Mouse (Mus musculus) heart, embryonic 15.5 days (tissue): ENCODE measurements at regions not wholly inside any gene's neighbourhood (a gene's known extent, or its start where the extent isn't known, plus 50 kb on each side); places are given as distances from the start of the nearest gene placed in this dataset.

Experiments
- ATAC-seq: fragments of 200-750 bp; cut with Nextera tagmentation; replicated peaks from 2 replicates; pipeline ENCODE4 v1.8.0; 2017; ENCODE audit warnings: low read depth, moderate TSS enrichment; ENCODE audit not compliant: insufficient number of reproducible peaks, insufficient read depth, low FRiP score
- H3K27ac ChIP-seq: fragments of 300-500 bp; sonication (generic); 2 replicates; pipeline ENCODE4 v1.5.1; 2015; ENCODE audit warnings: mild to moderate bottlenecking, inconsistent platforms
- H3K27me3 ChIP-seq: fragments of 300-500 bp; sonication (generic); 2 replicates; pipeline ENCODE4 v1.6.1; 2015; ENCODE audit warnings: inconsistent platforms
- H3K36me3 ChIP-seq: fragments of 300-500 bp; sonication (generic); 2 replicates; pipeline ENCODE4 v1.6.1; 2015; ENCODE audit warnings: mild to moderate bottlenecking, inconsistent platforms
- H3K4me1 ChIP-seq: fragments of 300-500 bp; sonication (generic); replicated peaks from 2 replicates; pipeline ENCODE4 v1.6.1; 2015; ENCODE audit warnings: inconsistent platforms
- H3K4me2 ChIP-seq: fragments of 300-500 bp; sonication (generic); 2 replicates; pipeline ENCODE4 v1.6.1; 2015; ENCODE audit warnings: inconsistent platforms, mild to moderate bottlenecking, moderate library complexity
- H3K4me3 ChIP-seq: fragments of 300-500 bp; sonication (generic); 2 replicates; pipeline ENCODE4 v1.5.1; 2015; ENCODE audit warnings: mild to moderate bottlenecking, inconsistent platforms
- H3K9ac ChIP-seq: fragments of 300-500 bp; sonication (generic); 2 replicates; pipeline ENCODE4 v1.6.1; 2015; ENCODE audit warnings: mild to moderate bottlenecking, inconsistent platforms
- H3K9me3 ChIP-seq: fragments of 300-500 bp; sonication (generic); replicated peaks from 2 replicates; pipeline ENCODE4 v1.6.1; 2016; ENCODE audit warnings: inconsistent platforms
- WGBS: fragments of 180-500 bp; shearing (Covaris S2); methylation state at CpG from one replicate; pipeline ENCODE4 v1.1.7; 2015; ENCODE audit warnings: mixed read lengths; 5-methylcytosine and 5-hydroxymethylcytosine counted together

DNA sequence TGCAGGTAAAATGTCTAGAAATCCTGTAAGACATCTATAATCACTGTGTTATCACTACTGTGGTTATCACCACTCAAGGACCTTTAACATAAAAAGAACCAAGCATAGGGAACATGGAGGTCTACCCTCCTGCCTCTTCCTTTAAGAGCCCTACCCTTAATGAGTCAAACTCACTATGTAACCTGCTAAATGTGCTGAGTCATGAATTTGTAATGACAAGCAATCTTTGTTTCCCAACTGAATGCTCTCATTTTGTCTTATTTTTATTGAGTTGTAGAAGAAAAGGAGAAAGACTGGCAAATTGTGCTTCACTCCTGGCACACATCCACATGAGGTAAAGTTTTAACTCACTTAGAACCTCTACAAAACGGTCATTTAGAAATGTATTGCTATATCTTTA, 301.8 kb upstream of the Rnf219 start:
- Histone ChIP-seq H3K27ac (no peak overlapping the region), H3K9me3 (no peaks in the 10 kb centered on the region), H3K4me2 (no peak overlapping the region), H3K27me3 (no peaks in the 10 kb centered on the region), H3K4me3 (no peak overlapping the region), H3K4me1 (no peaks in the 10 kb centered on the region), H3K9ac (no peak overlapping the region), H3K36me3 (no peaks in the 10 kb centered on the region)
- WGBS: 68% methylated on average over 1 of the region's 1 CpGs
- no peak for ATAC-seq

DNA sequence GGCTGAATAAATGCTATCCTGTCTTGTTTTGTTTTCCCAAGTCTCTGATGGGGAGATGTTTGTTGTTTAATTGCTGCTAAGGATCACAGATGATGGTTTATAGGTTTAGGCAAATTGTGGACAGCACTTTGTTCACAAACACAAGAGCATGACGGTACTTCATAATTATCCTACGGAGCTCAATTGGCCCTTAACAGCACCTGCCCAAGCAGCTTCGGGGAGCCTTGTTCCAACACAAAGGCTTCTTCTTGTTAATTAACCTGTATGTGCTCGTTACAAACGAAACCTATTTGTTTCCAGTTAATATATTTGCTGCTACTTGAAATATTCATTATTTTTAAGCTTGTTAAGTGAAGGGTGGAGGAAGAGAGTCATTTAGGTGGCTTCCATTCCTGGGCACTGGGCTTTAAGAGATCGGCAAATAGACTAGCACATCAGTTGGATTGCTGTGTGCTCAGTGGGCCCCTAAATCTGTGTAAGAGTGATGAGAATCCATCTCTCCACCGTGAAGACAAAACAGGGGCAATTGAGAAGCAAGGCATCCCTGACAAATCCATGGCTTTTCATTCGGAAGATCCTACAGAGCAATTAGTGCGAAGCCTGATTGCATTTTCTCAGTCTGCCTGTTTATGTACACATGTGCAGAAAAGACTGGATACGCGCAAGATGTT, 299.6 kb upstream of the Rnf219 start:
- H3K4me2 ChIP-seq: no peak overlapping the region
- H3K27me3 ChIP-seq: no peaks in the 10 kb centered on the region
- ATAC-seq: no peak
- H3K9me3 ChIP-seq: no peaks in the 10 kb centered on the region
- no peaks in the 10 kb centered on the region for H3K36me3 ChIP-seq
- no peak overlapping the region for H3K9ac ChIP-seq
- no peak overlapping the region for H3K4me3 ChIP-seq
- H3K27ac ChIP-seq: no peak overlapping the region
- WGBS: 86% methylated on average over 11 of the region's 11 CpGs
- H3K4me1 ChIP-seq: no peaks in the 10 kb centered on the region

DNA sequence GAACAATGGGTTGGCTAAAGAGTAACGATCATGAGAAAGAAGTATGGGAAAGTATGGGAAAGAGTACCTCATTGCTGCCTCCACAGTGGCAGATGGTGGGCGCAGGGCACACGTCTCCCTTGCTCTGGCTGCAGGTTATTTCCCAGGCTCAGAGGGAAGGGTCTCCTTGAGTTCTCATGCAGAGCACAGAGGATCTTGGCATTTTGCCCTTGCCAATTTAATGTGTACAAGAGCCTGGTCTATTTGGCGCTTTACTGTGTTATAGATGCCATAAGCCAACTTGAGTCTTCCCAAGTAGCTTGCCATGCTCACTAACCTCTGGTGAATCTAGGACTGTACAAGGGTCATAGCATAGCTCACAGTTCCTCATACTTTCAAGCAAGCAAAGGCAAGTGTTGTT, 296.7 kb upstream of the Rnf219 start:
- H3K27me3 ChIP-seq: no peaks in the 10 kb centered on the region
- H3K9ac ChIP-seq: no peak overlapping the region
- H3K36me3 ChIP-seq: no peaks in the 10 kb centered on the region
- no peaks in the 10 kb centered on the region for H3K9me3 ChIP-seq
- no peak for ATAC-seq
- no peak overlapping the region for H3K4me3 ChIP-seq
- no peaks in the 10 kb centered on the region for H3K4me1 ChIP-seq
- no peak overlapping the region for H3K4me2 ChIP-seq
- WGBS: 89% methylated on average over 4 of the region's 4 CpGs
- no peak overlapping the region for H3K27ac ChIP-seq

DNA sequence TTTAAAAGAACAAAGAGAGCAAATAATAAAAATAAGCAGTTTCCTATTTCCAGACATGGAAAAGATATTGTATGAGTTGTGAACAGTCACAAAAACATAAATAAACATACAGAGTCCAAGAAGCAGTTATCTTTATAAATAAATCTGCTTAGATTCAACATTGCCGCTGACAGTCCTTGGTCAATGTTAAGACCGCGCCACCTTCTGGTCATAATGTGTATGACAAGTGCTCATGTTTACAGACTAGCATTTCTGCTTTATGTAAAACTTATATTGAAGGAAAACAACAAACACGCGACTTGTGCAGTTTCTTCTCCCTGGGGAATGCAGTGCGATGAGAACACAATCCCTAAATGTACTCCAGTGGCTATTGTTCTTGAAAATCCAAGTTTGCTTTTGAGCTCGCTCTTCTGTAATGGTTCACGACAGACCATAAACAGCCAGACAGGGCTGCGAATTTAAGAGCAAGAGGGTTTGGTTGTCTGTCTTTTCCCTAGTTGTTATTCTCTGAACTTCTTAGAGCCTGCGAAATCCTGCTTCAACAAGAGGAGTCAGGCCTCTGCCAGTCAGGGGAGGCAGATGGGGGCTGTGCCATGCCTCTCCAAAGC, 291.6 kb upstream of the Rnf219 start:
- no peaks in the 10 kb centered on the region for H3K27me3 ChIP-seq
- H3K4me2 ChIP-seq: no peak overlapping the region
- H3K4me3 ChIP-seq: no peak overlapping the region
- 26% methylated on average over 10 of the region's 10 CpGs for WGBS
- no peaks in the 10 kb centered on the region for H3K36me3 ChIP-seq
- H3K27ac ChIP-seq: no peak overlapping the region
- no peak overlapping the region for H3K9ac ChIP-seq
- ATAC-seq: no peak
- H3K4me1 ChIP-seq: no peaks in the 10 kb centered on the region
- no peaks in the 10 kb centered on the region for H3K9me3 ChIP-seq

DNA sequence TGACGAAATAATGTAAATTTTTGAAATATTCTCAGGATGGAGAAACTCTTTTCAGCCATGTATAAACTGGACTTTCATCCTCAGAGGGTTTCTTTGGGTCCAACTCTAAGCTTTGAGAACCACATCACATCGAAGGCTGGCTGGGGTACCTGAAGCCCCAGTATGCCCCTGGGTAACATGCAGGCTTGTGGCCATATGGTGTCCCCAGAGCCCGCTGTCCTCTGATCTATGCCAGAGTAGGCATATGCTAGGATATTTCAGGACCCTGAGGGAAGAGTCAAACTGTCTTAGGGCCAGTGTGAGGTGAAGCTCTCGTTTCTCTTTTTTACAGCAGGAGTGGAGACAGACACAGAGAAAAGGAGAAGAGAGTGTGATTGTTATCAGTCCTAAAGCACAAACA, 289.6 kb upstream of the Rnf219 start:
- 73% methylated on average over 4 of the region's 4 CpGs for WGBS
- Histone ChIP-seq H3K4me3 (no peak overlapping the region), H3K9me3 (no peaks in the 10 kb centered on the region), H3K4me2 (no peak overlapping the region), H3K4me1 (no peaks in the 10 kb centered on the region), H3K36me3 (no peaks in the 10 kb centered on the region), H3K27ac (no peak overlapping the region), H3K27me3 (no peaks in the 10 kb centered on the region), H3K9ac (no peak overlapping the region)
- no peak for ATAC-seq

DNA sequence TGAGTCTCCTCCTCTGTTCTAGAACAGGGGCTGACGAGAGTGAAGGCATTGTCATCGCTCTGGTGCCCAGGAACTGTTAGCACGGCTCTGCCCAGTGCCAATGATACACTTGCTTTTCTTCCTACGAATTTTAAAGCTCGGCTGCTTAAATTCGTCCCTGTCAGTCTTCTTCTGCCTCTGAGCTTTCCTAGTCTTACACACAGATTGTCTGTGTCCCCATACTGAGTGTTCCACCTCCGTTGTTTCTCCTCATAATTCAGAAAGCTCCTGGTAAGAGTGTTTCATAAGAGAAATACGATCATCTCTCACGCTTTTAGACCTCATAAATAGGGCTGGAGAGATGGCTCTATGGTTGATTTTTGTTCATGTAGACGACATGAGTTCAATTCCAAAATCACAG, 282.9 kb upstream of the Rnf219 start:
- WGBS: 85% methylated on average over 10 of the region's 10 CpGs

DNA sequence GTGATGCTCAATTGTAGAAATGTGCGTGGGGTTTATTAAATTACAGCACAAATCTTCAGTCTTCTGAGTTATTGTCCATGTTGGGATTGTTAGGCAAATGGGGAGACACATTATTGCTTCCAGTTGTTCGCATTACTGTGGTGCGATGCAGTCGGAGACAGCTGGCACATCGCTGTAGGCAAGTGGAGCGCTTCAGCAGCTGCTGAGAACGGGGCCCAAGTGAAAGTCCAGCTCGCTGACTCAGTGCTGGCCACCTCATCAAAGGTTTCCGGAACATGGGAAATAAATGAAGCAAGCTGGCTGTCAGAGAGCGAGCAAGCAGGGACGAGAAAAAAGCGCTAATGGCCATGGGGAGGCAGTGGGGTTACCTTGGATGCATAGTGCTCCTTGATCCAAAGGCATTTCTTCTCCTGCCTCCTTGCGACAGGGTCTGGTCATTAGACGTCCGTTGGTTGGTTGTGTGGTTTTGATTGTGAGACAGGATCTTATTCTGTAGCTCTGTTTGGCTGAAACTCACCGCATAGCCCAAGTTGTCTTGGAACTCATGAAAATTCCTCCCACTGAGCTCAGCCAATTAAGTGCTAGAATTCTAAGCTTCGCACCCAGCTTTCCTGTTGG, 274.0 kb upstream of the Rnf219 start:
- Histone ChIP-seq H3K9ac (no peak overlapping the region), H3K4me1 (no peaks in the 10 kb centered on the region), H3K27me3 (no peaks in the 10 kb centered on the region), H3K27ac (no peak overlapping the region), H3K4me2 (no peak overlapping the region), H3K9me3 (no peaks in the 10 kb centered on the region), H3K36me3 (no peaks in the 10 kb centered on the region), H3K4me3 (no peak overlapping the region)
- no peak for ATAC-seq
- WGBS: 70% methylated on average over 17 of the region's 17 CpGs

More for the DNA sequence above, 282.9 kb upstream of the Rnf219 start:
- Histone ChIP-seq H3K36me3 (no peaks in the 10 kb centered on the region), H3K27ac (no peak overlapping the region), H3K9ac (no peak overlapping the region), H3K27me3 (no peaks in the 10 kb centered on the region), H3K9me3 (no peaks in the 10 kb centered on the region), H3K4me3 (no peak overlapping the region), H3K4me2 (no peak overlapping the region), H3K4me1 (no peaks in the 10 kb centered on the region)
- ATAC-seq: no peak

DNA sequence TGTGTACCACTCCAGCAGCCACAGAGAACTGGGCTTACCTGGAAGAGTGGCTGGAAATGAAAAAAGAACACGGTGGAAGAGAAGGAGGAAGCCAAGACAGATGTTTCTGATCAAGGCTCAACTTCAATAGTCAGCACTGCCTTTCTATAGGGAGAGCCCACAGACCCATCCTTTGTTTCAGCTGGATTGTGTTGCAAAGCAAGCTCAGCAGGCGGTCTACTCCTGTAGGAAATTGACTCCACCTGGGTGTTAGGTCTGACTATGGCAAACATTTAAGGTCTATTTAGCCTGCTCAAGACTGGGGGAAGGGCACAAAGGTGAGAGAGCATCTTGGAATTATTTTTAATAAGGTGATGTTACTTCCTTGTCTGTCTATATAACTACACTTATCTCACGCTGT, 266.9 kb upstream of the Rnf219 start:
- Histone ChIP-seq H3K4me2 (no peak overlapping the region), H3K27me3 (no peaks in the 10 kb centered on the region), H3K9ac (no peak overlapping the region), H3K9me3 (no peaks in the 10 kb centered on the region), H3K27ac (no peak overlapping the region), H3K36me3 (no peaks in the 10 kb centered on the region), H3K4me3 (no peak overlapping the region), H3K4me1 (no peaks in the 10 kb centered on the region)
- no peak for ATAC-seq
- 55% methylated on average over 3 of the region's 3 CpGs for WGBS

DNA sequence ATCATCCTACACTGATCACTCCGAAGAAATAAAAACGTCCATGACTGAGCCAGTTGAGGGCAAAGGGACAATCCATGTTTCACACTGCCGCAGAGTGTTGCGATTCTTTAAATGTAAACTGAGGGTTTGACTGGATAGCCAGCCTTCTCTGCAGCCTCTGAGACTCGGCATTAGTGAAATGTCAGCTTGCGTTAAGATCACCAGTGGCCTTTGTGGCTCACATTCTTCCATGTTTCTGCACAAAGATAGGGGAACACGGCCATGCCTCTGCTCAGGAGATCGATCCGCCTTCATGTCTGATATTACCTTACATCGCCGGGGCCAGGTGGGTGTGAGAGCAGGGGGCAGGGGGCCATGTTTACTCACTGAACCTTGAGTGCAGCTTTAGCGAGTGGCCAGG, 262.6 kb upstream of the Rnf219 start:
- Histone ChIP-seq H3K9ac (no peak overlapping the region), H3K4me2 (no peak overlapping the region), H3K4me1 (no peaks in the 10 kb centered on the region), H3K27ac (no peak overlapping the region), H3K4me3 (no peak overlapping the region), H3K9me3 (no peaks in the 10 kb centered on the region), H3K36me3 (no peaks in the 10 kb centered on the region), H3K27me3 (no peaks in the 10 kb centered on the region)
- whole genome bisulfite sequencing: 68% methylated on average over 12 of the region's 12 CpGs
- ATAC-seq: no peak

DNA sequence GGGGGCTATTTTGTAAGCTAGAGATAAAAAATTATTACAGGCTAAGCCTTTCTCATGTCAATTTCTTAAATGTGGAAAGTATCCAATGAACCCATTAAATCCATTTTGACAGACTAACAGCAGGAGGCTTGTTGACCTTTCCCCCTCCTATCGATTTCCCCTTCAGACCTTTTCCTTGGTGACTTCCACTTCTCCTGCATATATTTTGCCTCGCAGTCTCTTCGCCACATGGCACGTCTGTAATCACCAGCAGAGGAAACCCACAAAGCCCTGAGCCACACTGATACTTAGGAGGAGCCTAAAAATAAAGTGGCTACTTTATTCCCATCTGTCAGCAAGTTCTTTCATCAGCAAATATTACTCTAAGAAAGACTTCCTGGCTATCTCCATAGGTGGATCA, 247.5 kb upstream of the Rnf219 start:
- WGBS: 53% methylated on average over 4 of the region's 4 CpGs
- ATAC-seq: no peak

DNA sequence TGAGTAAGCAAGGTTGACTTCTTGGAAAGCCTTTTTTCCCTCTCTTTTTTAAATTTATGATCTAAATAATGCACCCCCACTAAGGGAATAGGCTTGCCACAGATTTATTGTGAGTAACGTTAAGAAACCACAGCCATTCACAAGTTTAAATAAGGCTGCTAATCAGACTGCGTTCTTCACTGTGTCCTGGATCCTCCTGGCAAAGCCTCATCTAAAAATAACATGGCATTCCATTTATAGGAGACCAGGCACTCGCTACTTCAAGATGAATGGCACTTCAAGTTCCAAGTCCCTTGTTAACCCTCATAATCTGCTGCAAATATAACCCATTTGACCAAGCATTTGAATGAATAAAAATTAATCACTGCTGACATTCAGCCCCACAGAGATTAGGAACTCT, 211.8 kb upstream of the Rnf219 start:
- no peaks in the 10 kb centered on the region for H3K36me3 ChIP-seq
- 0 out of 2 replicates have a peak, but pooled peaks have one; percentile 31 for ATAC-seq
- 19% methylated on average over 3 of the region's 3 CpGs for WGBS
- peak overlapping the region; percentile 70 for H3K27ac ChIP-seq
- H3K4me2 ChIP-seq: peak overlapping the region; percentile 18; the same call in 1 of the 2 replicates
- no peaks in the 10 kb centered on the region for H3K9me3 ChIP-seq
- H3K9ac ChIP-seq: no peak overlapping the region
- H3K27me3 ChIP-seq: no peaks in the 10 kb centered on the region
- no peak overlapping the region for H3K4me3 ChIP-seq
- peaks cover 7% of the 10 kb centered on the region; the same call in 1 of the 2 replicates for H3K4me1 ChIP-seq

More for the DNA sequence above, 247.5 kb upstream of the Rnf219 start:
- Histone ChIP-seq H3K4me3 (no peak overlapping the region), H3K27me3 (no peaks in the 10 kb centered on the region), H3K9ac (no peak overlapping the region), H3K4me1 (no peaks in the 10 kb centered on the region), H3K9me3 (no peaks in the 10 kb centered on the region), H3K36me3 (no peaks in the 10 kb centered on the region), H3K27ac (no peak overlapping the region), H3K4me2 (no peak overlapping the region)

DNA sequence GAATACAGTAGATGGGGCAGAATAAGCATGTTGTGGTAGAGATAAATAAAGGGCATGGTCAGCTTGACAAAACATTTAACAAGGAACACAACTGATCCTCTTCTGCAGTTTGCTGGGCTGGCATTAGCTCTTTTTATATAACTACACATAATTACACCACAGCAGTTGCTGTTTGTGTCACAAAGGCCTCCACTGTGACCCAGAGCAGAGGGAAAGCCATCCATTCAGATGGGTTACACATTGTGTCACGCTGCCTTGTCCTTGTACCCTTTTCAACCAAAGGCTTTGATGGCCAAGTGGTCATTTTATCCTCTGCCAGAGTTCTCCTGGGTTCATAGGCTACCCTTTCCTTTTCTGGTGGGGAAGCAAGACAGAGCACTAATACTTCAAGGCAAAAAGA, 209.6 kb upstream of the Rnf219 start:
- H3K4me3 ChIP-seq: no peak overlapping the region
- peaks cover 7% of the 10 kb centered on the region; the same call in 1 of the 2 replicates for H3K4me1 ChIP-seq
- H3K9ac ChIP-seq: no peak overlapping the region
- ATAC-seq: no peak
- no peak overlapping the region for H3K27ac ChIP-seq
- 71% methylated on average over 1 of the region's 1 CpGs for WGBS
- H3K9me3 ChIP-seq: no peaks in the 10 kb centered on the region
- no peaks in the 10 kb centered on the region for H3K27me3 ChIP-seq
- no peak overlapping the region for H3K4me2 ChIP-seq
- H3K36me3 ChIP-seq: no peaks in the 10 kb centered on the region
